Mouse (Mus musculus): ENCODE data around the gene Ndufv3. TPM values are rescaled to one million over a fixed set of nuclear protein-coding genes. Genes with fewer than 3 reads are reported as not detected.
A peak's percentile ranks its signal among the peaks of the same experiment; 100 is the strongest.

Ndufv3 gene
- polyA plus RNA-seq, 1 experiment from 2014 or later = 534 TPM

DNA sequence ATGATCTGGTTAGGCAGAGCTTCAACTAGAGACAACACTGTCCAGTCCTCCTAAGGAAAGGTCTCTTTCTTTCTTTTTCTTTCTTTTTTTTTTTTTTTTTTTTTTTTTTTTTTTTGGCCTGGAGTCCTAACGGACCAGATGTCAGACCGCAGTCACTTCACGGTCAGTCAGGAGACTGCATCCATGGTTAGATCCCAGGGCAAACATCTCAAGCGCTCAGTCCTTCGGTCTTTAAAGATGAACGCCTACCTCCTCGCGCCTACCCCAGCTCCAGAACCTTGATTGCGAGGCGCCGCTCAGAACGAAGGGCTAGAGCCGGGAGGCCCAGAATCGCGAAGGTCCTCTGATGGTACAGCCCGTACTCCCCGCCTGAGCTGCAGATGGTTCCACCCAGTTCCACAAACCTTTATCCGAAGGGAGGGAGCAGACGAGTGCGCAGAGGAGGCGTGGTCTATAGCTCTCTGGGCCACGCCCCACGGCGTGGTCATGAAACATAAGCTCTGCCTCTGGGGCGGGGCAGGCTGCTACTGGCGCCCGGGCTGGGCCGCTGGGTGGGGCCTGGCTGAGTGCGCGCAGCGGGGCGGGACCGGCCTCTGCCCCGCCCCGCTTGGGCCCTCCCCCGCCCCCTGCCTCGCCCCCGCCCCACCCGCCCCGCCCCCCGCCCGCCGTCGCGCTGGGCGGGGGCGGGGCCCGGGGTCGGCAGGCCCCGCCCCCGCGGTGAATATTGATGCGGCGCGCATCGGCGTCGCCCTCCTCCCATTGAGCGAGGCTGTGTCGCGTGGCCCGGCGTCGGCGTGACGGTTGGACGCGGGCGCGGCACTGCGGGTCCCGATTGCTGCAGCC is 44.3 kb downstream of the Ndufv3 start, which contains the start of gene Pknox1:
Gene Pknox1 (plus strand): TSS at position 720 of the 843 bp plus-strand sequence.
- WGBS = under 1% methylated on average over 48 of the region's 72 CpGs
- peak within 1 kb of the TSS; percentile 88 for H3K9ac ChIP-seq (ENCODE audit: low read depth, low read length)
- TF ChIP-seq CTCF (IDR thresholded peaks at IDR 0.05; ENCODE audit: low read depth) = no peak
- H3K27me3 ChIP-seq (replicated peaks; ENCODE audit: control insufficient read depth, insufficient read depth, low read length) = no peaks in the 10 kb centered on the region
- peak; percentile 93 for ATAC-seq
- H3K9me3 ChIP-seq (ENCODE audit: control insufficient read depth) = no peaks in the 10 kb centered on the region
- H3K36me3 ChIP-seq (ENCODE audit: control insufficient read depth, insufficient read depth) = no peaks in the 10 kb centered on the region
- peak within 1 kb of the TSS; percentile 87 for H3K4me3 ChIP-seq (ENCODE audit: low read depth, low read length)
- H3K4me1 ChIP-seq (replicated peaks; ENCODE audit: control insufficient read depth, insufficient read depth, low read length) = 0 out of 2 replicates have a peak, but pooled peaks cover 17% of the 10 kb centered on the region
- H3K4me2 ChIP-seq (replicated peaks; ENCODE audit: low read depth) = peak within 1 kb of the TSS; percentile 84
- peak within 1 kb of the TSS; percentile 98 for H3K27ac ChIP-seq (ENCODE audit: low read depth, low read length)

DNA sequence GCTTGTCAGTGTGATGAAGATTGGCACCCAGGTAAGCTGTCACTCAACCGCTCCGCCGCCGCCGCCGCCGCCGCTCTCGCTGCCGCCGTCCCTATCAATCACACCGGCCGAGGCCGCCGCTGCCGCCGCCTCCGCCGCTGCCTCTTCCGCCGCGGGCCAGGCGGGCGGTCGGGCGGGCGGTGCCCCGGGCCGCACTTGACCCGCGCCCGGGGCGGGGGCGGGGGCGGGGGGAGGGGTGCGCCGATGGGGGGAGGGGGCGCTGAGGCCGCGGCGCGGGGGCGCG is 44.9 kb downstream of the Ndufv3 start:
- peak overlapping the region; percentile 87 for H3K4me3 ChIP-seq (ENCODE audit: low read depth, low read length)
- 0% methylated on average over 22 of the region's 44 CpGs for WGBS
- H3K9ac ChIP-seq (ENCODE audit: low read depth, low read length) = peak overlapping the region; percentile 88
- 0 out of 2 replicates have a peak, but pooled peaks cover 17% of the 10 kb centered on the region for H3K4me1 ChIP-seq (replicated peaks; ENCODE audit: control insufficient read depth, insufficient read depth, low read length)
- TF ChIP-seq CTCF (IDR thresholded peaks at IDR 0.05; ENCODE audit: low read depth) = no peak
- ATAC-seq = no peak
- peak overlapping the region; percentile 84 for H3K4me2 ChIP-seq (replicated peaks; ENCODE audit: low read depth)
- no peaks in the 10 kb centered on the region for H3K27me3 ChIP-seq (replicated peaks; ENCODE audit: control insufficient read depth, insufficient read depth, low read length)
- H3K36me3 ChIP-seq (ENCODE audit: control insufficient read depth, insufficient read depth) = no peaks in the 10 kb centered on the region
- peak overlapping the region; percentile 98 for H3K27ac ChIP-seq (ENCODE audit: low read depth, low read length)
- H3K9me3 ChIP-seq (ENCODE audit: control insufficient read depth) = no peaks in the 10 kb centered on the region

DNA sequence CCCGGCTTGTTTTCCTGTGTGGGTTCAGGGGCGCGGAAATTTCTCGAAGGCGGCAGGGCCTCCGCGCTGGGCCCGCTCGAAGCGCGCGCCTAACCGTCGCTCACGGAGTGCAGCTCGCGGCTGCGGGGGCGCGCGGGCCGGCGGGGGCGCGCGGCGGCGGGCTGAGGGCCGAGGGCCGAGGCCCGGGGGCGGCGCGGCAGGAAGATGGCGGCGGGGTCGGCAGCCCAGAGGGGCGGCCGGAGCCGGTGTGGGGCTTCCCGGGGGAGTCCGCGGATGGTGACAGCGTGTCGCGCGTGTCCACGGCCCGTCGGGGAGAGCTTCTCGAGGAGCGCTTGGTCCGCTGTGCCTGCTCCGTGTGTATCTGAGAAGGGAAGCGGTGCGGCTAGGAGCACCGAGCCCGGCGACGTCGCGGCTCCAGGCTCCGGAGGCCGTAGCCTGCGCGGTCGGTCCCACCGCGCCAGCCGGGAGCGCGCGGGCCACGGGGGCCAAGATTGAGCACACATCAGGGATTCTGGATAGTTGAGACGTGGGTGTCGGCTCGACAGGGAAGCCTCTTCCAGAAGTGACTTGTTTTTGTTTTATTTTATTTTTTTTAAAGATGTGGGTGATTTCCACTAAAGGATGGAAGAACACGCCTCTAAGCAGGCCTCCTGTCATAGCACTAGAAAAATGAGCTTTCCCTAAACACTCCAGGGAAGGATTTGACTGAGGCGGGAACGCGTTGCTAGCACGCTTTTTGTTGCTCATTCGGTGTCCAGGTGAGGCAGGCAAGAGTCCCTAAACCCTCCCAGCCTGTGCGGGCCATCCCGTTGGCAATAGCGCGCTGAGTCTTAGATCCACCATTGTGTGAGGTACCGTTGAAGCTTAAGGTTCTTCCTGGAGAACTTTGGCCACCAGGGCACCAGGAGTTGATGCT is 45.5 kb downstream of the Ndufv3 start:
- no peaks in the 10 kb centered on the region for H3K27me3 ChIP-seq (replicated peaks; ENCODE audit: control insufficient read depth, insufficient read depth, low read length)
- peak overlapping the region; percentile 98 for H3K27ac ChIP-seq (ENCODE audit: low read depth, low read length)
- peak overlapping the region; percentile 87 for H3K4me3 ChIP-seq (ENCODE audit: low read depth, low read length)
- TF ChIP-seq CTCF (IDR thresholded peaks at IDR 0.05; ENCODE audit: low read depth) = peak; percentile 45
- H3K36me3 ChIP-seq (ENCODE audit: control insufficient read depth, insufficient read depth) = no peaks in the 10 kb centered on the region
- ATAC-seq = peak; percentile 22
- WGBS = 1% methylated on average over 87 of the region's 88 CpGs
- peak overlapping the region; percentile 88 for H3K9ac ChIP-seq (ENCODE audit: low read depth, low read length)
- H3K4me2 ChIP-seq (replicated peaks; ENCODE audit: low read depth) = peak overlapping the region; percentile 84
- no peaks in the 10 kb centered on the region for H3K9me3 ChIP-seq (ENCODE audit: control insufficient read depth)
- H3K4me1 ChIP-seq (replicated peaks; ENCODE audit: control insufficient read depth, insufficient read depth, low read length) = 0 out of 2 replicates have a peak, but pooled peaks cover 17% of the 10 kb centered on the region

DNA sequence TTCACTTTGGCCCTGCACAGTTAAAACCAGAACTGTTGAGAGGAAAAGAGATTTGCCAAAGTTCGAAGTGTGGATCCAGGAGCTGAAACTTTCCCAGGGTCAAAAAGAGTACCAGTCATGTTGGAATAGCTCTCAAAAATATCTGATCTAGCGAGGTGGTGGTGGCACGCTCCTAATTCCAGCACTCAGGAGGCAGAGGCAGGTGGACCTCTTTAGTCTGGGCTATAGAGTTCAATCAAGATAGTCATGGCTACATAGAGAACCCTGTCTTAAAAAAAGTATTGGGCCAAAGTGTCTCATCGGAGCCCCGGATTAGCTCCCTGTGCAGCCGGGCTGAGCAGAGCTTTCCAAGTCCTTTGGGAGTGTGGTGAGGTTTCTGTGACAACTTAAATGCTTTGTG is 46.4 kb downstream of the Ndufv3 start:
- no peaks in the 10 kb centered on the region for H3K9me3 ChIP-seq (ENCODE audit: control insufficient read depth)
- peak overlapping the region; percentile 88; the same call in 1 of the 2 replicates for H3K9ac ChIP-seq (ENCODE audit: low read depth, low read length)
- WGBS = 70% methylated on average over 6 of the region's 6 CpGs
- H3K4me1 ChIP-seq (replicated peaks; ENCODE audit: control insufficient read depth, insufficient read depth, low read length) = peaks cover 17% of the 10 kb centered on the region; the same call in 1 of the 2 replicates
- H3K4me3 ChIP-seq (ENCODE audit: low read depth, low read length) = peak overlapping the region; percentile 87
- H3K27ac ChIP-seq (ENCODE audit: low read depth, low read length) = no peak overlapping the region
- H3K4me2 ChIP-seq (replicated peaks; ENCODE audit: low read depth) = peak overlapping the region; percentile 84
- H3K36me3 ChIP-seq (ENCODE audit: control insufficient read depth, insufficient read depth) = no peaks in the 10 kb centered on the region
- no peak for ATAC-seq
- H3K27me3 ChIP-seq (replicated peaks; ENCODE audit: control insufficient read depth, insufficient read depth, low read length) = no peaks in the 10 kb centered on the region
- no peak for TF ChIP-seq CTCF (IDR thresholded peaks at IDR 0.05; ENCODE audit: low read depth)

DNA sequence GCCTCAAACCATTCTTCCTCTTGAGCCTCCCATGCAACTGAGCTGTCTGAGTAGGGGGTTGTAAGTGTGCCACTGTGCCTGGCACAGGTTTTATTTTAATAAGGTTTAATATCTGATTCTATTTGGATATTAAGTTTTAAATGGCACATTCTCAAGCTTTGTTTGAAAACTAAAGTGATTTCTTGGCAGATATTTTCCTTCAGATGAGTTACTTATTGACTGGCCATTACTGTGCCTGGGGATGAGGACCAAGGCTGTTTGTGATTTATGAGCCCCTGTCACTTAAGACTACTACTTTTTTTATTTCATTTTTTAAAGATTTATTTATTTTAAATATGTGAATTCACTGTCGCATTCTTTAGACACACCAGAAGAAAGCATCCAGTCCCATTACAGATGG is 49.8 kb downstream of the Ndufv3 start:
- WGBS = 67% methylated on average over 1 of the region's 1 CpGs
- Histone ChIP-seq H3K36me3 (ENCODE audit: control insufficient read depth, insufficient read depth) (no peaks in the 10 kb centered on the region), H3K4me1 (replicated peaks; ENCODE audit: control insufficient read depth, insufficient read depth, low read length) (peaks cover 13% of the 10 kb centered on the region; the same call in 1 of the 2 replicates), H3K9me3 (ENCODE audit: control insufficient read depth) (no peaks in the 10 kb centered on the region), H3K27me3 (replicated peaks; ENCODE audit: control insufficient read depth, insufficient read depth, low read length) (no peaks in the 10 kb centered on the region), H3K9ac (ENCODE audit: low read depth, low read length) (no peak overlapping the region), H3K4me2 (replicated peaks; ENCODE audit: low read depth) (no peak overlapping the region), H3K27ac (ENCODE audit: low read depth, low read length) (no peak overlapping the region), H3K4me3 (ENCODE audit: low read depth, low read length) (no peak overlapping the region)
- no peak for TF ChIP-seq CTCF (IDR thresholded peaks at IDR 0.05; ENCODE audit: low read depth)
- no peak for ATAC-seq

Measured in intestine, postnatal 0 days (tissue).